Mouse (Mus musculus) MEL (cell line): ENCODE measurements at regions not wholly inside any gene's neighbourhood (a gene's known extent, or its start where the extent isn't known, plus 50 kb on each side); places are given as distances from the start of the nearest gene placed in this dataset.

Experiments
- DNase-seq: peaks from one replicate; pipeline ENCODE4 v3.0.0; 2011; ENCODE audit warnings: low read depth, low spot score
- H3K27ac ChIP-seq: 2 replicates; pipeline ENCODE4 v1.5.1; 2012; ENCODE audit warnings: low read depth, mild to moderate bottlenecking, control low read depth, low read length, moderate library complexity; ENCODE audit not compliant: control insufficient read depth
- H3K27me3 ChIP-seq, 2 experiments: fragments of 150-350 bp in 1 of 2; sonication (generic) in 1 of 2; 2 replicates each; pipeline ENCODE4 v1.6.1; 2012; ENCODE audit warnings: low read length in 2 of 2, mild to moderate bottlenecking in 2 of 2, improper control_type of control experiment in 1 of 2, moderate library complexity in 1 of 2; ENCODE audit not compliant: insufficient read depth in 2 of 2, control insufficient read depth in 1 of 2
- H3K36me3 ChIP-seq, 2 experiments: 2 replicates each; pipeline ENCODE4 v1.6.1; 2012 to 2014; ENCODE audit warnings: low read length in 2 of 2, improper control_type of control experiment in 1 of 2, inconsistent platforms in 1 of 2, mild to moderate bottlenecking in 1 of 2; ENCODE audit not compliant: insufficient read depth in 2 of 2, control insufficient read depth in 1 of 2
- H3K4me1 ChIP-seq, 2 experiments: fragments of 150-350 bp in 1 of 2; sonication (generic) in 1 of 2; 2 replicates each; pipeline ENCODE4 v1.6.1; 2012; ENCODE audit warnings: low read length in 2 of 2, improper control_type of control experiment in 1 of 2, mild to moderate bottlenecking in 1 of 2; ENCODE audit not compliant: insufficient read depth in 2 of 2, control insufficient read depth in 1 of 2
- H3K4me3 ChIP-seq, 2 experiments: fragments of 150-350 bp in 1 of 2; sonication (generic) in 1 of 2; 2 replicates each; pipeline ENCODE4 v1.5.1; 2012; ENCODE audit warnings: low read depth in 2 of 2, low read length in 2 of 2, mild to moderate bottlenecking in 2 of 2, moderate library complexity in 2 of 2, control low read depth in 1 of 2, improper control_type of control experiment in 1 of 2; ENCODE audit not compliant: control insufficient read depth in 1 of 2, insufficient read depth in 1 of 2
- H3K79me2 ChIP-seq: 2 replicates; pipeline ENCODE4 v1.6.1; 2012; ENCODE audit warnings: mild to moderate bottlenecking, low read length, moderate library complexity; ENCODE audit not compliant: control insufficient read depth, poor library complexity, insufficient read depth
- H3K9ac ChIP-seq: 2 replicates; pipeline ENCODE4 v1.6.1; 2012; ENCODE audit warnings: low read depth, mild to moderate bottlenecking, control low read depth, low read length, moderate library complexity; ENCODE audit not compliant: control insufficient read depth, poor library complexity, severe bottlenecking
- H3K9me3 ChIP-seq: fragments of 150-350 bp; sonication (generic); replicated peaks from 2 replicates; pipeline ENCODE4 v1.6.1; 2012; ENCODE audit warnings: mild to moderate bottlenecking, low read length, improper control_type of control experiment, moderate library complexity; ENCODE audit not compliant: insufficient read depth
- BHLHE40 ChIP-seq: IDR thresholded peaks from 2 replicates; pipeline ENCODE4 v1.6.1; 2012; ENCODE audit warnings: low read depth, mild to moderate bottlenecking, inconsistent platforms, low read length, improper control_type of control experiment, borderline replicate concordance
- CHD2 ChIP-seq: IDR thresholded peaks from 2 replicates; pipeline ENCODE4 v1.6.1; 2011; ENCODE audit warnings: low read length, improper control_type of control experiment
- CTCF ChIP-seq, 3 experiments: IDR thresholded peaks in 2 of 3; conservative IDR thresholded peaks in 1 of 3; 2 replicates each; pipeline ENCODE4 v1.5.1; 2011 to 2012; ENCODE audit warnings: low read length in 3 of 3, low read depth in 2 of 3, mild to moderate bottlenecking in 2 of 3, improper control_type of control experiment in 1 of 3, inconsistent platforms in 1 of 3, mixed read lengths in 1 of 3, moderate library complexity in 1 of 3; ENCODE audit not compliant: control insufficient read depth in 1 of 3, insufficient read depth in 1 of 3, poor library complexity in 1 of 3, severe bottlenecking in 1 of 3
- ELF1 ChIP-seq: IDR thresholded peaks from 2 replicates; pipeline ENCODE4 v1.6.1; 2014; ENCODE audit warnings: low read depth, mild to moderate bottlenecking, inconsistent platforms, low read length, improper control_type of control experiment, moderate library complexity
- ETS1 ChIP-seq: IDR thresholded peaks from 2 replicates; pipeline ENCODE4 v1.6.1; 2012; ENCODE audit warnings: low read depth, mild to moderate bottlenecking, inconsistent platforms, low read length, improper control_type of control experiment, moderate library complexity
- GATA1 ChIP-seq: IDR thresholded peaks from 2 replicates; pipeline ENCODE4 v1.6.1; 2011; ENCODE audit warnings: low read depth, low read length, improper control_type of control experiment
- JUND ChIP-seq: IDR thresholded peaks from 2 replicates; pipeline ENCODE4 v1.6.1; 2011; ENCODE audit warnings: low read depth, mild to moderate bottlenecking, improper control_type of control experiment, low read length
- MAX ChIP-seq: IDR thresholded peaks from 2 replicates; pipeline ENCODE4 v1.6.1; 2011; ENCODE audit warnings: low read length, improper control_type of control experiment
- MEF2A ChIP-seq: IDR thresholded peaks from 2 replicates; pipeline ENCODE4 v1.6.1; 2014; ENCODE audit warnings: low read depth, mild to moderate bottlenecking, inconsistent platforms, low read length, improper control_type of control experiment; ENCODE audit not compliant: poor library complexity, insufficient replicate concordance, severe bottlenecking; ENCODE audit errors: extremely low read depth
- MXI1 ChIP-seq: IDR thresholded peaks from 2 replicates; pipeline ENCODE4 v1.6.1; 2011; ENCODE audit warnings: mild to moderate bottlenecking, low read depth, low read length, improper control_type of control experiment
- MYB ChIP-seq: IDR thresholded peaks from 2 replicates; pipeline ENCODE4 v1.6.1; 2011; ENCODE audit warnings: mild to moderate bottlenecking, low read depth, low read length, improper control_type of control experiment
- NRF1 ChIP-seq: IDR thresholded peaks from 2 replicates; pipeline ENCODE4 v1.6.1; 2014; ENCODE audit warnings: low read depth, mild to moderate bottlenecking, inconsistent platforms, low read length, improper control_type of control experiment, moderate library complexity; ENCODE audit not compliant: poor library complexity, insufficient read depth, severe bottlenecking
- POLR2AphosphoS5 ChIP-seq: IDR thresholded peaks from 2 replicates; pipeline ENCODE4 v1.6.1; 2012; ENCODE audit warnings: low read depth, borderline replicate concordance, mild to moderate bottlenecking, inconsistent platforms, low read length, moderate library complexity, mixed read lengths
- SIN3A ChIP-seq: IDR thresholded peaks from 2 replicates; pipeline ENCODE4 v1.6.1; 2012; ENCODE audit warnings: low read length, improper control_type of control experiment, inconsistent platforms
- SMC3 ChIP-seq: IDR thresholded peaks from 2 replicates; pipeline ENCODE4 v1.6.1; 2011; ENCODE audit warnings: low read depth, low read length, improper control_type of control experiment
- TBP ChIP-seq: IDR thresholded peaks from 2 replicates; pipeline ENCODE4 v1.8.0; 2011; ENCODE audit warnings: low read depth, low read length, improper control_type of control experiment
- TCF12 ChIP-seq: IDR thresholded peaks from 2 replicates; pipeline ENCODE4 v1.6.1; 2014; ENCODE audit warnings: low read depth, mild to moderate bottlenecking, inconsistent platforms, low read length, improper control_type of control experiment, moderate library complexity
- UBTF ChIP-seq: IDR thresholded peaks from 2 replicates; pipeline ENCODE4 v1.6.1; 2012; ENCODE audit warnings: low read depth, mild to moderate bottlenecking, inconsistent platforms, low read length, improper control_type of control experiment, moderate library complexity, borderline replicate concordance; ENCODE audit not compliant: insufficient read depth
- USF2 ChIP-seq, 2 experiments: IDR thresholded peaks; 2 replicates each; pipeline ENCODE4 v1.6.1; 2011 to 2012; ENCODE audit warnings: improper control_type of control experiment in 2 of 2, low read length in 2 of 2, borderline replicate concordance in 1 of 2, inconsistent platforms in 1 of 2, low read depth in 1 of 2, mild to moderate bottlenecking in 1 of 2; ENCODE audit not compliant: insufficient read depth in 1 of 2
- ZC3H11A ChIP-seq: IDR thresholded peaks from 2 replicates; pipeline ENCODE4 v1.6.1; 2012; ENCODE audit warnings: low read depth, mild to moderate bottlenecking, inconsistent platforms, low read length, improper control_type of control experiment
- ZNF384 ChIP-seq: IDR thresholded peaks from 2 replicates; pipeline ENCODE4 v1.6.1; 2012; ENCODE audit warnings: low read depth, mild to moderate bottlenecking, inconsistent platforms, low read length, improper control_type of control experiment

DNA sequence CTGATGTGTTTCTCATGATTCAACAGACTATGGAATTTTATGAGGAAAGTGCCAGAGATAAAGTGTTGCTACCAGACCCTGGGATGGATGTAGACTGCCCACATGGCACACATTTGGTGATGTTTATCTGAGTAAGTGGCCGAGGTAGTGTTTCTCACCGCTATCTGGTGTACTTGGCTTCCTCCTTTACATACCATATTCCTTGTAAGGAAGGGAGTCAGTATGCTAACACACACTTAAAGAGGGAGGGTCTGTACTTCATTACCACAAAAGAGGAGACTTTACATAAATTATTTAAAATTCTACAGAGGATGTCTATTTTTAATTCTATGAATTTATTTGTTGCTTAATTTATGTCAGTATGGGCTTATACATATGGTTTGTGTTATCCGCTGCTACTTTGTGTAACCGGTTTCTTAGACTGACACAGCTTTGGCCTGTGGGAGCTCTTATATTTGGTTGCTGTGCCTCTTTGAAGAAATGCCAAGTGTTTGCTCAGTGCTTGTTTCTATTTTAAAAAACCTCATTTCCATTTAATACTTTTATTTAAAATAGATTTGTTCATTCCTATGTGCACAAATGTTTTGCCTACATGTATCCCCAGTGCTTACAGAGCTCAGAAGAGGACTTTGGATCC, 100.2 kb upstream of the Impg1 start:
- Histone ChIP-seq H3K36me3 (no peaks in the 10 kb centered on the region), H3K79me2 (no peaks in the 10 kb centered on the region), H3K27me3 (no peaks in the 10 kb centered on the region), H3K9ac (no peak overlapping the region), H3K4me3 (no peak overlapping the region), H3K9me3 (no peaks in the 10 kb centered on the region), H3K4me1 (no peaks in the 10 kb centered on the region), H3K27ac (no peak overlapping the region)
- no peak for DNase-seq
- TF ChIP-seq SMC3 (no peak), UBTF (no peak), CTCF (IDR thresholded peaks at IDR 0.05 in 2 of 3, conservative IDR thresholded peaks at IDR 0.05 in 1 of 3; ENCODE audit: control insufficient read depth in 1 of 3, insufficient read depth in 1 of 3, low read depth in 2 of 3, low read length in 3 of 3, poor library complexity in 1 of 3, severe bottlenecking in 1 of 3) (no peak), POLR2AphosphoS5 (no peak), MXI1 (no peak), TBP (no peak), MEF2A (no peak), JUND (no peak), USF2 (IDR thresholded peaks at IDR 0.05; ENCODE audit: borderline replicate concordance in 1 of 2, insufficient read depth in 1 of 2, low read depth in 1 of 2, low read length in 2 of 2) (no peak), MAX (no peak), ETS1 (no peak), MYB (no peak), CHD2 (no peak), GATA1 (no peak), SIN3A (no peak), ELF1 (no peak), ZC3H11A (no peak), ZNF384 (no peak)

DNA sequence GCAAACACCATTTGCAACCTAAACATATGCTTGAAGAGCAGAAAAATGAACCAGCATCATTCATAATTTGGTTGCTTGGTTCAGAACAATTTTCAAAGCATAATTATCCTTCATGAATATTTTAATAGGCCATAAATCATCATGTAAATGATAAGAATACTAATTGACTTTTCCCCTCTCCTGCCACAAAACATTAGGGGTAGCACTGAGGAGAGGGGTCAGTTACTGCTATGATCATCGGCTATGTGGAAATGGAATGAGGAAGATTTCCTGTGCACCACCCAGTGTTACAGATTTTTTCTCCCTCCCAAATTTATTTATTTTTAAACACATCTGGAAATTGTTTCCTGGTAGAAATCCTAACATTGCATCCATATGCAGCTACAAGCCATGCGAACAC, 98.4 kb upstream of the Impg1 start:
- Histone ChIP-seq H3K4me3 (no peak overlapping the region), H3K36me3 (no peaks in the 10 kb centered on the region), H3K27me3 (no peaks in the 10 kb centered on the region), H3K4me1 (no peaks in the 10 kb centered on the region), H3K27ac (no peak overlapping the region), H3K9me3 (no peaks in the 10 kb centered on the region), H3K9ac (no peak overlapping the region), H3K79me2 (no peaks in the 10 kb centered on the region)
- no peak for DNase-seq
- TF ChIP-seq NRF1: no peak
- TF ChIP-seq TBP: no peak
- TF ChIP-seq CTCF (IDR thresholded peaks at IDR 0.05 in 2 of 3, conservative IDR thresholded peaks at IDR 0.05 in 1 of 3; ENCODE audit: control insufficient read depth in 1 of 3, insufficient read depth in 1 of 3, low read depth in 2 of 3, low read length in 3 of 3, poor library complexity in 1 of 3, severe bottlenecking in 1 of 3): no peak
- no peak for TF ChIP-seq BHLHE40
- TF ChIP-seq TCF12: no peak
- no peak for TF ChIP-seq ZNF384
